Mouse (Mus musculus) 416B (cell line): ENCODE measurements around the gene BC053393.
"Not testable (repeated sequence)": the region's sequence is repeated elsewhere in the genome, so short reads cannot be mapped to it uniquely, and the experiment has no call there.

Experiments
- DNase-seq: peaks from one replicate; pipeline ENCODE4 v3.0.0; 2011; ENCODE audit warnings: low read depth

BC053393 gene

GRCm38 (mm10) chr11:46571327-46571726 lies at the start of gene BC053393:
Gene BC053393, plus strand, starts transcription at chr11:46571536.
- no peak for DNase-seq

- DNase-seq = peak; percentile 33
Observed at GRCm38 (mm10) chr11:46522719-46523118, 48.6 kb upstream of the BC053393 start.

GRCm38 (mm10) chr11:46523912-46524311 lies 47.4 kb upstream of the BC053393 start, which contains the start of gene Gm12169:
Gene Gm12169, plus strand, starts transcription at chr11:46524212.
- DNase-seq = no peak

- no peak for DNase-seq
Observed at GRCm38 (mm10) chr11:46530149-46530548, 41.2 kb upstream of the BC053393 start.

- no peak for DNase-seq
Observed at GRCm38 (mm10) chr11:46536978-46537377, 34.4 kb upstream of the BC053393 start.

- no peak for DNase-seq
Observed at GRCm38 (mm10) chr11:46543530-46543929, 27.8 kb upstream of the BC053393 start.

GRCm38 (mm10) chr11:46549721-46550120 lies 21.6 kb upstream of the BC053393 start:
- DNase-seq = no peak

GRCm38 (mm10) chr11:46552741-46553140 lies 18.6 kb upstream of the BC053393 start:
- no peak for DNase-seq

GRCm38 (mm10) chr11:46561096-46561495 lies 10.2 kb upstream of the BC053393 start:
- DNase-seq = no peak

- DNase-seq = no peak
Observed at GRCm38 (mm10) chr11:46564671-46565070, 6.7 kb upstream of the BC053393 start.

- DNase-seq = no peak
Observed at GRCm38 (mm10) chr11:46565967-46566366, 5.4 kb upstream of the BC053393 start.

- peak; percentile 8 for DNase-seq
Observed at GRCm38 (mm10) chr11:46569107-46569506, 2.2 kb upstream of the BC053393 start.

GRCm38 (mm10) chr11:46578771-46579281 lies 7.5 kb downstream of the BC053393 start:
- no peak for DNase-seq

- no peak for DNase-seq
Observed at GRCm38 (mm10) chr11:46580428-46580827, 9.1 kb downstream of the BC053393 start.

- DNase-seq = no peak
Observed at GRCm38 (mm10) chr11:46582741-46583140, 11.4 kb downstream of the BC053393 start.

- no peak for DNase-seq
Observed at GRCm38 (mm10) chr11:46592416-46592815, 21.1 kb downstream of the BC053393 start.

- DNase-seq = no peak
Observed at GRCm38 (mm10) chr11:46619929-46620328, 48.6 kb downstream of the BC053393 start.

- DNase-seq = no peak
Observed at GRCm38 (mm10) chr11:46620414-46621168, 49.3 kb downstream of the BC053393 start.

GRCm38 (mm10) chr11:46629211-46629795 lies 58.0 kb downstream of the BC053393 start, which contains the start of gene Dppa1:
Gene Dppa1, minus strand, starts transcription at chr11:46629261.
- DNase-seq = no peak

GRCm38 (mm10) chr11:46631635-46632034 lies 60.3 kb downstream of the BC053393 start:
- DNase-seq = peak; percentile 38

- DNase-seq = not testable (repeated sequence)
Observed at GRCm38 (mm10) chr11:46635516-46635915, 64.2 kb downstream of the BC053393 start.

GRCm38 (mm10) chr11:46636568-46636967 lies 65.2 kb downstream of the BC053393 start:
- DNase-seq = no peak
